Mouse (Mus musculus) limb, embryonic 12.5 days (tissue): ENCODE data around the gene Rabep2. TPM values are rescaled to one million over a fixed set of nuclear protein-coding genes. Genes with fewer than 3 reads are reported as not detected.

Experiments
- ATAC-seq: fragments of 200-750 bp; cut with Nextera tagmentation; 2 replicates; pipeline ENCODE4 v1.8.0; 2017; ENCODE audit warnings: low read depth, moderate TSS enrichment; ENCODE audit not compliant: insufficient number of reproducible peaks, insufficient read depth, low FRiP score, low TSS enrichment
- H3K27ac ChIP-seq: fragments of 300-500 bp; sonication (generic); 2 replicates; pipeline ENCODE4 v1.5.1; 2016; ENCODE audit warnings: mild to moderate bottlenecking, moderate library complexity
- H3K27me3 ChIP-seq: fragments of 300-500 bp; sonication (generic); 2 replicates; pipeline ENCODE4 v1.6.1; 2016; ENCODE audit warnings: mild to moderate bottlenecking, moderate library complexity
- H3K36me3 ChIP-seq: fragments of 300-500 bp; sonication (generic); 2 replicates; pipeline ENCODE4 v1.6.1; 2016; ENCODE audit warnings: mild to moderate bottlenecking, moderate library complexity
- H3K4me1 ChIP-seq: fragments of 300-500 bp; sonication (generic); replicated peaks from 2 replicates; pipeline ENCODE4 v1.6.1; 2016
- H3K4me2 ChIP-seq: fragments of 300-500 bp; sonication (generic); 2 replicates; pipeline ENCODE4 v1.6.1; 2016; ENCODE audit warnings: mild to moderate bottlenecking, moderate library complexity
- H3K4me3 ChIP-seq: fragments of 300-500 bp; sonication (generic); replicated peaks from 2 replicates; pipeline ENCODE4 v1.5.1; 2016; ENCODE audit warnings: mild to moderate bottlenecking
- H3K9ac ChIP-seq: fragments of 300-500 bp; sonication (generic); replicated peaks from 2 replicates; pipeline ENCODE4 v1.6.1; 2016; ENCODE audit warnings: mild to moderate bottlenecking, moderate library complexity
- H3K9me3 ChIP-seq: fragments of 300-500 bp; sonication (generic); 2 replicates; pipeline ENCODE4 v1.6.1; 2016; ENCODE audit warnings: mild to moderate bottlenecking, moderate library complexity
- WGBS: fragments of 180-500 bp; shearing (Covaris S2); methylation state at CpG from one replicate; pipeline ENCODE4 v1.1.7; 2016; 5-methylcytosine and 5-hydroxymethylcytosine counted together
- polyA plus RNA-seq: library from polyadenylated mRNA; unstranded; fragments of >200 nt; fragmentation: Nextera tagmentation; extraction: Ambion mirVana; gene quantifications from 2 replicates; pipeline ENCODE4 v1.2.1, GENCODE M21; 2016

Rabep2 gene
- polyA plus RNA-seq, 1 experiment from 2014 or later = 37.1 TPM

DNA sequence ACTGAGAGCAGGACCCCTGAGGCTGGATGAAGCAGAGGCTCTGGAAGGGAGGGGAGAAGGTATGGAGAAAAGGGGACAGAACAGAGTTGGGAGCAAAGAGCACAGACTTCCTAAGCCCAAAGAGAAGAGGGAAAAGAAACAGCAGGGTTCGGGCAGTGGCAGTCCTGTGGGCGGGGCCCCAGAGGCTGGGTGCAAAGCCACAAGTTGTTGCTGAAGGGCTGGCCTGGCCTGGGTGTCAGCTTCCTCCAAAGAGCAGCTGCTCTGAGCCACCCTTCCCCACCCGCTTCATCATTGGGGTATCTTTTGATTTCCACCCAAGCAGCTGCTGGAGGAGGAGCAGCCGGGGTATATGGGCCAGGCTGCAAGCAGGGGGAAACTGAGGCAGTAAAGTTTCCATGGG is 35.6 kb downstream of the Rabep2 start:
- Histone ChIP-seq H3K4me1 (peaks cover 37% of the 10 kb centered on the region), H3K36me3 (peaks cover 33% of the 10 kb centered on the region), H3K4me3 (no peak overlapping the region), H3K9ac (no peak overlapping the region), H3K27me3 (peaks cover 6% of the 10 kb centered on the region; the same call in 1 of the 2 replicates), H3K9me3 (no peaks in the 10 kb centered on the region), H3K4me2 (peak overlapping the region; percentile 21; the same call in 1 of the 2 replicates), H3K27ac (peak overlapping the region; percentile 51)
- WGBS = 44% methylated on average over 4 of the region's 4 CpGs
- ATAC-seq = no peak

DNA sequence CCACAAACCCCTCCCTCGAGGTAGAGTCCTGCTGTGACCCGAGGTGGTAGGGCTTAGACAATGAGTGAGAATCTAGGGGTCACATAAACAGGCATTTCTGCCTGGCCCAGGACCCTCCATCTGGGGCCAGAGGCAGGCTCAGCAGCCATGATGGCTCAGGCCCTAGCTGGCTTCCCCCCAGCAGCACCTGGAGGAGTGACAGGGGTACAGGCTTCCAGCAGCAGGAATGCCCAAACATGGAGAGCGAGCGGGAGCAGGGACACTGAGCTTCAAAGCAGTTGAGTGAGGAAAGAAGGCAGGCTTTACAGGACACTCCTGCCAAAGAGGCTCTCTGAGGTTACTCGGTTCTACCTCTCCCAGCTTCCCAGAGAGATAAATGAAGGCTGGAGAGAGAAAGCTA is 36.3 kb downstream of the Rabep2 start:
- H3K4me3 ChIP-seq = no peak overlapping the region
- H3K9me3 ChIP-seq = no peaks in the 10 kb centered on the region
- peaks cover 37% of the 10 kb centered on the region for H3K4me1 ChIP-seq
- H3K36me3 ChIP-seq = peaks cover 40% of the 10 kb centered on the region
- WGBS = 29% methylated on average over 5 of the region's 5 CpGs
- ATAC-seq = no peak
- H3K27ac ChIP-seq = peak overlapping the region; percentile 32; the same call in 1 of the 2 replicates
- no peak overlapping the region; the same call in 1 of the 2 replicates for H3K9ac ChIP-seq
- H3K4me2 ChIP-seq = no peak overlapping the region
- H3K27me3 ChIP-seq = peaks cover 6% of the 10 kb centered on the region; the same call in 1 of the 2 replicates

DNA sequence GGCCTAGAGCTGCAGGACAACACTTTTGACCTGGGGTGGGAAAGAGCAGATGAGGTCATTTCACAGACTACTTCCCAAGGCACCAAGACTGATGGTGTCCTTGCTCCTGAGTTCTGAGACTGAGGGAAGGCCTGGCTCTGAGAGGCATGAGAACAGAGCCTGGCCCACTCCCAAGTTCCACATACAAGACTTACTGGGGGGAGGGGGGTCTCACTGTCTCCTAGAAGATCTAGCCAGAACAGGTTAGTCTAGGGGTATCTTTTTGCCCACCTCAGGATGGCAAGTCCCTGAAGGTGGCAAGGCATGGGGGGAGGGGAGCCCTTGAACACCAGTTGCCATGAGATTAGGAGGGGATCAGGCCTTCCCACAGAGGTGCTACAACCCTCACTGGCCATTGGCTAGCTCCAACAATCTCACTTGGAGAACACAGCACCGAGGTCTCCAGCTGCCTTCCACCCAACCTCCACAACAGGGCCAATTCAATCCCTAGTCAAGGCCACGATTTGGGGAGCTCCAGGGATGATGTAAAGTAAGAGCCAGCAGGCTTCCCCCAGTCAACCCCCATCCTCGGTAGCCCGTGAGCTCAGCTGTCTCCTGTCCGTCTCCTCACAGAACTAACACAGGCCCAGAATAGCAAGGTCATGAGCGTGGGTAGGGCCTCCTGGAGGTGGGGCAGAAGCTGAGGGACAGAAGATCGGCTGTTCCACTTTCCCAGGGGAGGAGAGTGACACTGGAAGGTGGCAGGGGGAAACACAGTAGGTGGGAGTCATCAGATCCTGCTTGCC is 36.9 kb downstream of the Rabep2 start:
- no peak overlapping the region for H3K4me2 ChIP-seq
- no peak for ATAC-seq
- no peak overlapping the region; the same call in 1 of the 2 replicates for H3K9ac ChIP-seq
- 51% methylated on average over 7 of the region's 7 CpGs for WGBS
- H3K27ac ChIP-seq = peak overlapping the region; percentile 32; the same call in 1 of the 2 replicates
- H3K4me1 ChIP-seq = peaks cover 35% of the 10 kb centered on the region
- no peaks in the 10 kb centered on the region for H3K9me3 ChIP-seq
- peaks cover 46% of the 10 kb centered on the region for H3K36me3 ChIP-seq
- no peak overlapping the region for H3K4me3 ChIP-seq
- peaks cover 6% of the 10 kb centered on the region; the same call in 1 of the 2 replicates for H3K27me3 ChIP-seq

DNA sequence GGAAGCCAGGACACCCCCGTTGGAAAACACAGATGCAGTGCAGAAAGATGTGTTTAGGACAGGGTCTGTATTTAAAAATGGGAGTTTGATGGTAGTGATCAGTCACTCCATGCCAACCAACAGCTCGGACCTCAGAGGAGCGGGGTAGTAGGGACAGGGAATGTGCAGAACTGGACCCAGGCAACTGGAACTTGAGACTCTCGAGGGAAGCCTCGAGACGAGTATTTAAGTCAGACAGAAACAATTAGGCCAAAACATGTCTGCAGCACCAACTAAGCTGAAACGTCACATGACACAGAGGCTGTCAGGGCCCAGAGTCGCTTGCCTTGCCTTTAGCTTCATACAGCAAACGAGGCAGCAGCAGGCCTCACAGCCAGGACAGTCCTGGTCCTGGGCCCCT is 37.6 kb downstream of the Rabep2 start:
- peaks cover 30% of the 10 kb centered on the region for H3K4me1 ChIP-seq
- H3K36me3 ChIP-seq = peaks cover 53% of the 10 kb centered on the region
- H3K27ac ChIP-seq = peak overlapping the region; percentile 32; the same call in 1 of the 2 replicates

DNA sequence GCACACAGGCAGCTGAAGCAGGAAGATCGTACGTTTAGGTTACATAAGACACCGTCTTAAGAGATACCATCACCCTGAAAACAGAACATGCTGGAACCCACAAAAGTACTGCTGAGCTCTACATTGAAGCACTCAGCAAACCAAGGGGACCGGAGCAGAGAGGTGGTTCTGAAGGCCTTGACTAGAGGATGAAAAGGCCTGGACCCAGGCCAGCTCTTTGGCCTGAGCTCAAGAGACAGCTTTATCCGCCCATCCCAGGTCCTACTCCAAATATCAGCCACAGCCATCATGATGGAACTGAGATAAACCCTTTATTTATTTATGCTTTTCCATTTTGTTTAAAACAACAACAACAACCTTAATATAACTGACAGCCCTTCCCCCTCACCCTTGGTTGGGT is 38.1 kb downstream of the Rabep2 start:
- Histone ChIP-seq H3K4me1 (peaks cover 24% of the 10 kb centered on the region), H3K4me3 (no peak overlapping the region), H3K9me3 (no peaks in the 10 kb centered on the region), H3K36me3 (peaks cover 59% of the 10 kb centered on the region), H3K27me3 (peaks cover 6% of the 10 kb centered on the region; the same call in 1 of the 2 replicates), H3K4me2 (no peak overlapping the region), H3K27ac (0 out of 2 replicates have a peak overlapping the region, but pooled peaks have one; percentile 32), H3K9ac (no peak overlapping the region)
- WGBS = 91% methylated on average over 5 of the region's 5 CpGs
- no peak for ATAC-seq

More for the DNA sequence above, 37.6 kb downstream of the Rabep2 start:
- H3K9me3 ChIP-seq = no peaks in the 10 kb centered on the region
- H3K9ac ChIP-seq = no peak overlapping the region
- H3K4me3 ChIP-seq = no peak overlapping the region
- peaks cover 6% of the 10 kb centered on the region; the same call in 1 of the 2 replicates for H3K27me3 ChIP-seq
- no peak for ATAC-seq
- 64% methylated on average over 9 of the region's 9 CpGs for WGBS
- no peak overlapping the region for H3K4me2 ChIP-seq

DNA sequence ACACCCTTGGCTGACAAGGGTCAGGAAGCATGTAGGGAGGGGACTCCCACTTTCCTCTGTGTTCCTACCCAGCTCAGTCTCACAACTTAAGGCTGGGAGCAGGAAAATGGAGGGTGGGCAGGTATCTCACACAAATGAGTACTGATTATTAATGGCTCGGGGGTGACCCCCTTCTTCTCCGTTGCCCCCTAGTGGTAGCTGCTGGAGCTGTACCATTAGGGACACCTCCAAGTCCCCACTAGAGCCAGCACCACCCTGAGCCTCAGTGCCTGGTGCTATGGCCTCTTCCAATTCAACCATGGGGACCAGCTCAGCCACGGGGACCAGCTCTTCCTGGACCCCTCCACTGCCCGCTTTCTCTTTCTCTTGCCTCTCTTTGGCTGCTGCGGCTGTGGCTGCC is 38.7 kb downstream of the Rabep2 start:
- Histone ChIP-seq H3K4me1 (peaks cover 18% of the 10 kb centered on the region), H3K9ac (no peak overlapping the region), H3K4me3 (no peak overlapping the region), H3K36me3 (peaks cover 65% of the 10 kb centered on the region), H3K27ac (no peak overlapping the region), H3K4me2 (no peak overlapping the region), H3K27me3 (peaks cover 5% of the 10 kb centered on the region; the same call in 1 of the 2 replicates), H3K9me3 (no peaks in the 10 kb centered on the region)
- ATAC-seq = no peak
- WGBS = 75% methylated on average over 5 of the region's 5 CpGs

DNA sequence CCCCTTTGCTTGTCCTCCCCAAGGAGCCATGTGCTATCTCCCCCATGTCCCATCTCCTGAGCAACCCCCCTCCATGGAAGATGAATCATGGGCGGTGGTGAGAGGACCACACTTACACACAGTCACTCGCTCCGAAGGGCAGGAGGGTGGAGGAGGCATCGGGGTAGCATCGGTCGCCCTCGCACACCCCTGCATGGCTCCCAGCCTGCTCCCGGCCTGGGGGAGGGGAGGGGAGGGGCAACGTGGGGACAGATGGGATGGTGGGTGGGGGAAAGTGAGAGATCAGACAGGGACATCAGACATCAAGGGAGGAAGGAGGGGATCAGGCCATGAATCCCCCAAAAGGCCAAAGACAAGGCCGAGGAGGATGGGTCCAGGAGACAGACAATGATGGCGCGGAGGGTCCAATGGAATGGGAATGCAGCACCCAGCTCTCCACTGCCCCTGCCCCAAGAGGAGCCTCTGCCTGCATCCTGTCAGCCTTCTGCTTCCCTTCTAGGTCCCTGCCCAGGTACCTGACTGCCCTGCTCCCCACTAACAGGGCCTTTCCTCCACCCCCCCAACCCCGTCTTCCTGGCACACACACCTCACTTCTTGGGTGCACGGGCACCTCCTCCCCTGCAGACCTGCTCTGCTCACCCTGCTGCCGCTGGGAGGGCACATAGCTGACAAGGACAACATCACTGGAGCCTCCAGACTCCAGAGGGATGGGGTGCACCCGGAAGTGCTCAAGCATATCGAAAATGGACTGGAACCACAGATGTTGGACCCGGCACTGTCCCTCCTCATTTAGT is 39.5 kb downstream of the Rabep2 start:
- Histone ChIP-seq H3K4me3 (no peak overlapping the region), H3K27ac (no peak overlapping the region), H3K4me2 (no peak overlapping the region), H3K27me3 (peaks cover under 1% of the 10 kb centered on the region; the same call in 1 of the 2 replicates), H3K9ac (no peak overlapping the region), H3K4me1 (peaks cover 12% of the 10 kb centered on the region), H3K9me3 (no peaks in the 10 kb centered on the region), H3K36me3 (peaks cover 72% of the 10 kb centered on the region)
- 85% methylated on average over 15 of the region's 18 CpGs for WGBS
- ATAC-seq = no peak

DNA sequence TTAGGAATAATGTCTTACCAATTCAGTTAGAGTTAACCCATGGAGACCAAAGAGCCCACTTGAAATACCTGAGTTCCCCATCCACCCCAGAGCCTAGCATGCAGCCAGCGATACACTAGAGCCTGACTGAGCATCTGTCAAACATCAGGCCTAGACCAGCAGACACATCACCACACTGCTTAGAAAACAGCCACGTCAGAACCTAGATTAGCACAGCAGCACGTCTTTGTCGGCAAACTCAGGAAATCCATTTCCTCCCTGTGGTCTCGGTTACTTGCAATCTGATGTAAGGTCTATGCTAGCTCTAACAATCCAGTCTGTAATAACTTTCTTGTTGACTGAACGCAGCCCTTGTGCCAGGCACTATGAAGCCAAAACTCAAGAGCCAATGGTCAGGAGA is 41.5 kb downstream of the Rabep2 start:
- no peaks in the 10 kb centered on the region for H3K27me3 ChIP-seq
- H3K9ac ChIP-seq = no peak overlapping the region
- no peak overlapping the region for H3K27ac ChIP-seq
- H3K4me2 ChIP-seq = no peak overlapping the region
- no peak for ATAC-seq
- 83% methylated on average over 6 of the region's 6 CpGs for WGBS
- no peak overlapping the region for H3K4me3 ChIP-seq
- H3K4me1 ChIP-seq = peaks cover 11% of the 10 kb centered on the region
- H3K9me3 ChIP-seq = no peaks in the 10 kb centered on the region
- peaks cover 73% of the 10 kb centered on the region for H3K36me3 ChIP-seq

DNA sequence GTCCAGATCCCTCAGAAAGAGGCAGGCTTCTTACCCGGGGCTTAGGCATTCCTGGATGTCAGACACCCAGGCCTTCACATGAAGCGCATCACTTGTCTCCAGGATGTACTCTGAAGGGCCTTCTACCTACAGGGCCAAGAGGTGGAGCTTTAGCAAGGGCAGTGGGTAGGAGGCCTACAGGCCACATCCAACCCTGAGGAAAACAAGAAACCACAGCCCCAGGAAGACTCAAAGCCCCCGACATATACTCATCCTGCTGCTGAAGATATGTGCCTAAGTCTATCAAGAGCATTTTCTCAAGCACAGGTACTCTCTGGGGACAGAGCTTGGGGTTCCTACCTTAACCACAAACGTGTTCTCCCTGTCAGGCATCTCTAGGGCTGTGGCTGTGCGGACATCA is 42.8 kb downstream of the Rabep2 start:
- no peak overlapping the region for H3K4me3 ChIP-seq
- no peak overlapping the region for H3K4me2 ChIP-seq
- H3K27ac ChIP-seq = no peak overlapping the region
- no peaks in the 10 kb centered on the region for H3K9me3 ChIP-seq
- 0 out of 2 replicates have a peak overlapping the region, but pooled peaks have one; percentile 23 for H3K9ac ChIP-seq
- peaks cover 67% of the 10 kb centered on the region for H3K36me3 ChIP-seq
- WGBS = 93% methylated on average over 5 of the region's 5 CpGs
- ATAC-seq = no peak
- peaks cover 19% of the 10 kb centered on the region for H3K4me1 ChIP-seq
- no peaks in the 10 kb centered on the region for H3K27me3 ChIP-seq

DNA sequence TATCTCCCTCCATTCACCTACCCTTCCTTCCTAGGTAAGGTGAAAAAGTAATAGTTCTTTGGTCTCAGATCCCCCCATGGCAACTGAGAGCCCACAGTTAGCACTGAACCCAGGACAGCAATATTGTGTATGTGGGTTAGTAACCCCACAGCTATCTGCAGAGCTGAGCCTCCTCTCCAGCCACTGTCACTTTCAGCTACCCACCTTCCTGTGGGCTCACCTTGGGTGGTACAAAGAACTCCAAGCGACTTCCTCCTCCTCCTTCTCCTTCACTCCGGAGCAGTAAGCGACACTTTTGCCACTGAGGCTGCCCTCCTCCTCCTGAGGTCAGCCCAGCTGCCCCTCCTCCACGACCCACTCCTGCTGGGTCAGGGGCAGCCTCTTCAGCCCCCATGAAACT is 43.3 kb downstream of the Rabep2 start:
- H3K36me3 ChIP-seq = peaks cover 62% of the 10 kb centered on the region

DNA sequence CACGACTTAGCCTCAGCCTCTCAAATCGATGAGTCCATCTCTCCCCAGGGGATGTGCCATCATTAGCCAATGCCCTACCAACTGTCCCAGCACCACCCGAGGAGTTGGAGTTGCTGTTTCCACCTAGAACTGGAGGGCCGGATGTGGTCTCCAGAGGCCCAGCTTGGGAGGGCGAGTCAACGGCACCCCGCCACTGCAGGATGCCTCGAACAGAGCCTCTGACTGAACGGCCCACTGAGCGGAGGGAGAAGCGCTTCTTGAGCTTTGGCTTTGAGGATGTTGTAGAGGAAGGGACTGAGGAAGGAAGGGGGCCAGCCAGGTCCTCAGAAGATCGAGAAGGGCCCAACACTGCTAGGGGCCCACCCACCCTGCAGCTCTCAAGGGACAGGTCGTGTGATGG is 43.7 kb downstream of the Rabep2 start:
- no peak overlapping the region for H3K4me2 ChIP-seq
- H3K27ac ChIP-seq = no peak overlapping the region
- 89% methylated on average over 13 of the region's 13 CpGs for WGBS
- no peak for ATAC-seq
- H3K4me3 ChIP-seq = no peak overlapping the region
- H3K9me3 ChIP-seq = no peaks in the 10 kb centered on the region
- H3K27me3 ChIP-seq = no peaks in the 10 kb centered on the region
- no peak overlapping the region for H3K9ac ChIP-seq
- H3K4me1 ChIP-seq = peaks cover 19% of the 10 kb centered on the region
- peaks cover 58% of the 10 kb centered on the region for H3K36me3 ChIP-seq

More for the DNA sequence above, 43.3 kb downstream of the Rabep2 start:
- Histone ChIP-seq H3K4me2 (no peak overlapping the region), H3K4me3 (no peak overlapping the region), H3K27me3 (no peaks in the 10 kb centered on the region), H3K9ac (no peak overlapping the region), H3K27ac (no peak overlapping the region), H3K9me3 (no peaks in the 10 kb centered on the region), H3K4me1 (peaks cover 19% of the 10 kb centered on the region)
- no peak for ATAC-seq
- WGBS = 91% methylated on average over 4 of the region's 4 CpGs
